Mouse (Mus musculus) cerebellum, adult 9-11 months (tissue): Measurements from ENCODE around the gene Pigv.
A peak's percentile ranks its signal among the peaks of the same experiment; 100 is the strongest.

Experiments
- DNase-seq: peaks from one replicate; pipeline ENCODE4 v3.0.0; 2022

Gene Pigv

GRCm38 (mm10) chr4:133645195-133645594 is 27.3 kb downstream of the Pigv start:
- no peak for DNase-seq

- no peak for DNase-seq
These were observed 38.4 kb downstream of the Pigv start for GRCm38 (mm10) chr4:133634043-133634410.

GRCm38 (mm10) chr4:133633332-133634042 is 39.0 kb downstream of the Pigv start:
- peak; percentile 89 for DNase-seq

GRCm38 (mm10) chr4:133632483-133633327 is 39.7 kb downstream of the Pigv start:
- peak; percentile 30 for DNase-seq

GRCm38 (mm10) chr4:133631769-133632411 is 40.6 kb downstream of the Pigv start:
- peak; percentile 56 for DNase-seq

GRCm38 (mm10) chr4:133631071-133631768 is 41.2 kb downstream of the Pigv start:
- peak; percentile 44 for DNase-seq

- peak; percentile 82 for DNase-seq
These were observed 42.0 kb downstream of the Pigv start for GRCm38 (mm10) chr4:133630326-133630920.

GRCm38 (mm10) chr4:133629191-133629590 is 43.3 kb downstream of the Pigv start:
- peak; percentile 12 for DNase-seq

GRCm38 (mm10) chr4:133628517-133628916 is 43.9 kb downstream of the Pigv start:
- peak; percentile 24 for DNase-seq

GRCm38 (mm10) chr4:133627039-133627438 is 45.4 kb downstream of the Pigv start:
- DNase-seq = peak; percentile 86

GRCm38 (mm10) chr4:133626621-133627020 is 45.8 kb downstream of the Pigv start:
- DNase-seq = no peak

GRCm38 (mm10) chr4:133626221-133626620 is 46.2 kb downstream of the Pigv start:
- DNase-seq = no peak

- DNase-seq = no peak
These were observed 46.8 kb downstream of the Pigv start for GRCm38 (mm10) chr4:133625621-133626071.

GRCm38 (mm10) chr4:133624830-133625229 is 47.6 kb downstream of the Pigv start:
- DNase-seq = no peak

- DNase-seq = no peak
These were observed 50.2 kb downstream of the Pigv start for GRCm38 (mm10) chr4:133622161-133622695.

- DNase-seq = no peak
These were observed 51.8 kb downstream of the Pigv start for GRCm38 (mm10) chr4:133620668-133621067.

- no peak for DNase-seq
These were observed 52.8 kb downstream of the Pigv start for GRCm38 (mm10) chr4:133619473-133620136.

GRCm38 (mm10) chr4:133617936-133618335 is 54.5 kb downstream of the Pigv start:
- no peak for DNase-seq

GRCm38 (mm10) chr4:133615416-133615815 is 57.0 kb downstream of the Pigv start:
- DNase-seq = no peak

- no peak for DNase-seq
These were observed 58.1 kb downstream of the Pigv start for GRCm38 (mm10) chr4:133614274-133614761.

GRCm38 (mm10) chr4:133613867-133614266 is 58.6 kb downstream of the Pigv start:
- DNase-seq = no peak
